Mouse (Mus musculus) adrenal gland, postnatal 14 days (tissue): ENCODE results near the gene Dnajb4. TPM values are rescaled to one million over a fixed set of nuclear protein-coding genes. Genes with fewer than 3 reads are reported as not detected.
A peak's percentile ranks its signal among the peaks of the same experiment; 100 is the strongest.

ENCODE experiments used
- DNase-seq: peaks from one replicate; pipeline ENCODE4 v3.0.0; 2021; ENCODE audit warnings: mixed read lengths
- total RNA-seq: library from RNA; stranded (reverse); gene quantifications from 2 replicates; pipeline ENCODE4 v1.2.3, GENCODE M21; 2021

Dnajb4 gene
- total RNA-seq, 1 experiment from 2014 or later = 45.2 TPM

DNA sequence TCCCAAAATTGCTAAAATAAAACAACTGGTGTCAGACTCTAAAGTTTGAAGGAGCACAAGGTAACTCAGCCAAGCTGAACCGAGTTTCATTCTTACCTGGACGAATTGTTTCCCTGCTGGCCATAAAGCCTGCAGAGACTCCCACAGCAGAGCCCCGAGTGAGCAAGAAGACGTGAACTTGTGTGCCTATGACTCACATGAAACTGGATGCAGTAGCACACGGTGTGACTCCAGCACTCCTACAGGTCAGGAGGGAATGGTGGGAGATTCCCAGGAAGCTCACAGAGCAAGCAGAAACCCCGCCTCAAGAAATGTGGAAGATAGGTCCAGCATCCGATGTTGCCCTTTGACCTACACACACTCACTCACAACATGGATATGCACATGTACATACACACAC is 38.2 kb downstream of the Dnajb4 start:
- no peak for DNase-seq

DNA sequence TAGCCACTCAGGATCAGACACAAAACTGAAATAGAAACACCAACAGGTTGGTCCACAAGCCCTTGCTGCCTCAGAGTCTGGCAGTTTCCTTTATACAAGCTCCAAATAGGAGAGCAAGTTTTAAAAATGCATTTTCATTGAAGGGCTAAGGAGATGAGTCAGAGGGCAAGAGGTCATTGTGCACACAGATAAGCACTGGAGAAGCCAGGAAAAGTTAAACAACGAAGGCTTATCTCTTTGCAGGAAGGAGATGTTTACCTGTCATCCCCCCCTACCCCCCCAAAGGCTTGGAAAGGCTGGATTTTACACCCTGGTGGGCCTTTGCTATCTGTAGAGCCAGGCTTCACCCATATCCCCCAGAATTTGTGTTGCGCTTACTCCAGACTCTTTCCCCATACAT is 38.9 kb downstream of the Dnajb4 start:
- no peak for DNase-seq

DNA sequence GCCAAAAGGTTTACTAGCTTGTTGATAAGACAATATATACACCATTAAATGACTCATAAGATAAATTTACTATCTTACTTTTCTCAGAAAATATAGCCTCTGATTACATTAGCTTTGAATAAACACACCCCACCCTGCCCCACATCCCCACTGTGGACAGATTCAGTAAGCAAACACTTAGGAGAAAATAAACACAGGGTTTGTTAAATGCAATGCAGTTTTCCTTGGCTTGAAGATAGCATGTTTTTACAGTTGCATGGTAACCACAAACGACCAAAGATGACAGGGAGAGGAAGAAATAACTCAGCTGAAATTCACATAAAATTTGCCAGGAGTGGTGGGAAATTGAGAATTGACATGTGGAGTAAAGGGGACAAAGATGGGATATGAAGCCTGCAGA is 39.7 kb downstream of the Dnajb4 start:
- no peak for DNase-seq

DNA sequence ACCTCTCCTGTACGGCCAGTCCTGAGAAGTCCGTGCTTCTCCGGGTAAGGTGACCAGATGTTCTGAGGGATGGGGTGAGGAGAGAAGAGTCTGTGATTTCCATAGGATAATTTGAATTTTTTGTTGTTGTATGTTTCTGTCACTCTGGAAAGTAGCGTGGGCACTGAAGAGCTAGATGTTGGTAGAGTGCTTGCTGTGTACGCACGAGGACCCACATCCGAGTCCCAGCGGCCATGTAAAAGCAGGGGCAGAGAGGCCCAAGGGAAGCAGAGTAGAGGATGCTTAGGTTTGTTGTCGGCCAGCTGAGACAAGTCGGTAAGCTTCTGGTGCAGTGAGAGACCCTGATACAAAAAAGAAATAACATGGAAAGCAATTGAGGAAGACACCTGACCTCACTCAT is 42.1 kb downstream of the Dnajb4 start:
- DNase-seq = no peak

DNA sequence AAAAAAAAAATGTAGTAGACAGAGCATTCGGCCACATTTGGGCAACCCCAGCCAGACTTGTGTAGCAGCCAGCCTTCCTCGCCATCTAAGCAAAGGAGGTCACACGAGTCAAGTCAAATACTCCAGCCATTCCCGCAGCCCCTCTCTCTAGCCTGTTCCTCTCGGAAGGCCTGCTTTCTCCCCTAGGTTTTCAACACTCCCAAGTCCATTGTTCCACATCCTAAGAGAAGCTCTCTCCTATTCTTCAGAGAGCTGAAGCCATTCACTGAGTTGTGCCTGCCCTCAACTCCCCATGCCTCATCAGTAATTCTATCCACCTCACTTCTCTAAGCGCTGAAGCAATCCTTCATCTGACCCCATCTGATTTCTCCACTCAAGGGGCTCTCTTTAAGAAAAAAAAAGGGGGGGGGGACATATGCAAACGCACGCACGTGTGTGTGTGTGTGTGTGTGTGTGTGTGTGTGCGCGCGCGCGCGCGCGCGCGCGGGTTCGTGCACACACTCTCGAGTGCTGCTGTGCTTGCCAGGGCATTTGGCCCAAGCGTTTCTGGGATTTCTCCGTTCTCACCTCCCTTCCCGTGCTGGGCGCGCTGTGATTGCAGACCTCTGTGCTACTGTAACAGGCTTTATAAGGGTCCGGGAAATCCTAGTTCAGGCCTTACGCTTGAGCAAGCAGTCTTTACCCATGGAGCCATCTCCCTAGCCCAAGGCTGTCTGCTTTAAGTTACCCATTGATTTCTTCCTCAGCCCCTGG is 43.2 kb downstream of the Dnajb4 start:
- no peak for DNase-seq

DNA sequence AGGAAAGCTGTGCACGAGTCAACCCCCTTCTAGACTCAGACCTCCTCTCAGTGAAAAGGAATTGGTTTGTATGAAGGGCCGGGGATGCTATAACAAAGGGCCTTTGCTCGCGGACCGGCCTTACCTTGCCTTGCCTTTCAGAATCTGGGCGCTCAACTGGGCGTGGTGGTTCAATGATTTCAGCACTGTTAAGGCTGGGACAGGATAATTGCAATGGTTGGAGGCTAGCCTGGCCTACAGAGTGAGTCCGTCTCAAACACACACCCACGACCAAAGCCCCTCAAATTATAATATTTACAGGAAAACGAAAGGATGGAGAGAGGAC is 44.0 kb downstream of the Dnajb4 start, which contains the start of gene Gipc2:
Gene Gipc2 (minus strand): TSS at position 132 of the 325 bp plus-strand sequence.
- no peak for DNase-seq

DNA sequence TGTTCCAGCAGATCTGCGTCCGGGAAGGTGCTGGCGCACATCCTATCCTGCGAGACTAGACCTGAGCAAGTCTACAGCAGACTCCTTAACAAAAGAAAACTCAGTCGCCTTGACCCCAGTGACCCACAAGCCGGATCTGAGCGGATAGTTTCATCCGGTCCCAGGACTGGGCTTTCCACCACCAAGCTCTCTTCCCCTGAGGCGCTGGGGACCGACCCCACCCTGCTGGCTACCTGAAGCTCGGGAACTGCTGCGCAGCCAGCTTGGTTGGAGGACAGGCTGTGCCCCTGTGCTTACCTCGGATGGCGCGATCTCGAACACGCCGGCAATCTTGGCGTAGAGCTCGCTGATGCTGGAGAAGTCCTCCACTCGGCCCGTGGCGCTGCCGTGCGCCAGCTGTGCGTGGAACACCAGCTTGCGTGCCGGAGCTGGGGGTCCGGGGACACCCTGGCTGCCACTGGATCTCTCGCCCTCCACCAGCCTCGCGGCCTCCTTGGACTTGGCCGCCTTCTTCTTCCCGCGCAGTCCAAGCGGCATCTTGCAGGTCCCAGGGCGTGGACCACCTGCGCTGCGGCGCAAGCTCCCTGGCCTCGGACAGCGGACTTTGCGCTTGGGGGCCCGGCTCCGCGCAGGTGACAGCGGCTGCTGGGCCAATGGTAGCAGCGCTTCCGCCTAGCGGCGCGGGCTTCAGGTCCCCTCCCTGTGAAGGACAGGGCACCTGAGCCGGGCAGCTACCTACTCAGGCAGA is 44.6 kb downstream of the Dnajb4 start:
- peak; percentile 69 for DNase-seq

DNA sequence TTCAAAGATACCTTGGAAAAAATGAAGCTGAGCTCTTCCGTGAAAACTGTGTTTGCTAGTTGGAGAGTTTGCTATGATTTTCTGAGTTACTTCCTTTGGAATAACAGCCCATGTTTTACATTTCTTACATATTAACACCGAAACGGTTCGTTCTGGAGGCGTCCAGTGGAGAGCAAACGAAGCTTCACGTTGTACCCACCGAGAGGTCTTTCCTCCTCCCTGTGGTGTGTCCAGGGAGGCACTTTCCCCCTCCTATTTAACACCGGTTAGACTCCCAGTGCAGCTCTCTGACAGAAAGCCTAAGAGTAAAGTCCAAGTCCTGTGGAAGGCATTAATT is 45.1 kb downstream of the Dnajb4 start:
- no peak for DNase-seq

DNA sequence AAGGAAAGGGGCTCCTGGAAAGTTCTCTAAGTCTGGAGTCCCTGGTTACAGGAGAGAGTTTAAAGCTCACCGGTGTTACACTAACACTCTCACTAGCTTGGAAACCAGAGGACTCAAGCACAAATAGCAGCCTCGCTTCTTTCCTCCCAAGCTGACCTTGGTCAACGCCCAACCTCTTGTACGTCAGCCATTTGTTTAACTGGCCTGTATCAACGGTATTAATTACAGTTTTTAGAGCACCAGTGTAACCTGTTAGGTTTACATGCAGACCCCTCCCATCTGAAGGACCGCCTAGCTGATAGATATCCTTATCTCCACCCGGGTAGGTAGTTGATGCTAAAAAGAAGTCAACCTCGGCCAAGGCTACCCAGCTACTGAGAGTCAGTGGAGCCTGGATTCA is 46.8 kb downstream of the Dnajb4 start:
- no peak for DNase-seq

DNA sequence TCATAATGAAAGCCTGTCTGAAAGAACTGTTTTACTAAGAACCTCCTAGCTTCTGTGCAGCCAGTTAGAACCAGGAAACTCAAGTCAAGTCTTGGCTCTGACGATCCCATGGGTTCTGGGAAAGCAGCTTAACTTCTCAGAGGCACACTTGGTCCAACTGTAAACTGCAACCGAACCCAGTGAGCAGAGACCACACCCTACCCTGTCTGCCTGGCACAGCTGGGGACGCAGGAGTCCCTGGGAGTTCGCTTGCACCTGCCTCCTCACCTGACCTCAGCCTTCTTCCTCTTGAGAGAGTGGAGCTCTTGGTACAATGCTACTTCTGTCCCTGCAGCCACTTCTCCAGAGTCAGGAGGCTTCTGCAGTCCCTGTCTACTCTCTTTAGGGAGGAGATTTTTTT is 49.5 kb downstream of the Dnajb4 start:
- no peak for DNase-seq

DNA sequence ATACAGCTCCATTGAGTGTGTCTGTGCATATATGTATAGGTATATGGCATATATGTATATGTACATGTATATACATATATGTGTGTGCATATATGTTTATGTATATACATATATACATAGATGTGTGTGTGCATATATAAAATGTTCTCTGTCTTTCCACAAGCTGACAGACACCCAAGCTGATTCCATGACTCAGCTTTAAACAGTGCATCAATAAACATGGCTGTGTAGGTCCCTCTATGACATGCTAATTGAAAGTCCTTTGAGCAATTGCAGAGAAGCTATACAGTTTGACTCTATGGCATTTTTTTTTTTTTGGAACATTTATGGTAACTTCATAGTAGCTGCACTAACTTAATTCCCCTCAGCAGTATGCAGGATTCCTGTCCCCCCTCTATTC is 50.8 kb downstream of the Dnajb4 start:
- DNase-seq = no peak

DNA sequence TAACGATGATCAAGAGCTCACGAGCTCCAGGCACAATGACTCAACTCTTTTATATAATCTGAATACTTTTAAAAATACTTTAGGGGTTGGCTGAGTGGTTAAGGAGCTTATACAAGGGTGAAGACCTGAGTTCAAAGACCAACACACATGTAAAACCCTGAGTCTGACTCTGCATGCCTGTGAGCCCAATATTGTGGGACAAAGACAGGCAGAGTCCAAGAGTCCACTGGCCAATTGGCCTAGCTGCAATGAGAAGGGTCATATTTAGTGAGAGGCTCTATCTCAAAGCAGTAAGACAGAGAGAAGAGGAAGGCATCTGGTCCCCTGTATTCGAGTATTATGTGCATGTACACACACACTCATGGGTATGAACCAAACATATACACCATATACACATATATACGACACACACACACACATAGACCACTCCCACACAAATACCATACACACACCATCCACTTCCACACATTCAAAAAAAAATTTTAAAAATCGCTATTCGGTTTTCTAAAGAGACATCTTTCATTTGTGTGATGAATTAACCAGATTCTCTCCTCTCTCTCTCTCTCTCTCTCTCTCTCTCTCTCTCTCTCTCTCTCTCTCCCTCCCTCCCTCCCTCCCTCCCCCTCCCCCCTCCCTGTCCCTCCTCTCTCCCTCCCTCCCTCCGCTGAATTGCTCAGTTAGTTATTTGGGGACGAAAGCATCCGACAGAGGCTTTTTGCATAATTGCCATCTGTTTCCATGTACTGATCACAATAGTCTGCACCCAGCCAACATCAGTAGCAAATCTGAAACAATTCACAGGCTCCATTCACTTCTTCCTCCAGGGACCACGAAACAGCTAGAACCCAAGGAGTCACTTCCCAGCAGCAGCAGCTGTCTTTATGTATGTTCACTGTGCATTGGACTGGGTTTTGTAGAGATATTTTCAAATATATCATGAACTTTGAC is 51.5 kb downstream of the Dnajb4 start:
- DNase-seq = no peak

DNA sequence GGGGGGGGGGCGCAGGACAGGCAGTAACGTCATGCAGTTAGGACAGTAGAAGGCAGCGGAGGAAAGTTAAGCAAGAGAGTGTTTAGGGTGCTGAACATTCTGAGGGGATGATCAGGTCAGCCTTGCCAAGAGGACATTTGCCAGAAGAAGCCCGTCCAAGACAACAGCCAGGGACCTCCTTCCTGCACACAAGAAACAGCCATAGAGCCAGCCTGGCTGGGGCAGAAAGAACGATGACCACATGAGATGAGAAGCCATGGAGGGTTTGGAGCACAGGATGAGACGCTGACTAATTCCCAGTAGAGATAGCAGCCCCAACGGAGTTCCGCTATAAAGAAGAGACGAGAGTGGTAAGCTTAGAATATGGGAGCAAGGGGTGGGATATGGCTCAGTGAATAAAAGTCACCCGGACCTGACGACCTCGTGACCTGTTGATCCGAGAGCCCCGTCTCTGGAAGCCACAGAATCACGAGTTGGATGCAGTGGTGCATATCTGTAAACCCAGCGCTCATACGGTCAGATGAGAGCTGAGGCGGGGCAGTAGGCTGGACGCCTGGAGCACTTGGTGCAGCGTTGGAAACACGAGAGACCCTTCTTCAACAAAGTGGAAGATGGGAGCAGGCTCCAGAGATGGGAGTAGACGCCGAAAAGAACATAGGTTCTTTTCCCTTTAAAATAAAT is 53.1 kb downstream of the Dnajb4 start:
- no peak for DNase-seq

DNA sequence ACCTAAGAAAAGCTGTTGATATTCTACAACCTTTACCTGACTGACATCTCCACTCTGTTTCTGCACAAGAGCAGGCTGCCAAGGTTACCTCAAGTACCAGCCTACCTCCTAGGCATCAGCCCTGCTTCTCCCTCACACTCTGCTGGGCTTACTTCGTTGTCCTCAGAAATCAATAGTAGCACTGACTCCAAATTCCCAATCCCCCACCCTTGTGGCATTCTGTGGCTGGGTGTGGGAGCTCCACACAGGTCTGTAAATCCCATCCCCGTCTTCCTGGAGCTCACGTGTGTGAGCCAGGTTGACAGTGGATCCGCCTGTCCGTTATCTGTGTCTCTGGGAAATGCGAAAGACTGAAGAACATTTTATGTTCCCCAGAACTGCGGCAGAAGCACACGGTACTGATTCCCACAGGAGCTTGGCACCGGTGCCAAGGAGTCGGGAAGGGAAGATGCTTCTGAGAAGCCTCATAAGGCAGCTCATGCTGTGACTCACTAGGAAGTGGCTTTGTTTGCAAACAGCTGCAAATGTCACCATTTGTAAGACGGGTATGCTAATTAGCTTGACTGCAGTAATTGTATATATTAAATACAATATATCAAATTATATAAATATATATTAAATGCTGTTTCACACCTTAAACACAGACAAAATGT is 54.7 kb downstream of the Dnajb4 start:
- no peak for DNase-seq

DNA sequence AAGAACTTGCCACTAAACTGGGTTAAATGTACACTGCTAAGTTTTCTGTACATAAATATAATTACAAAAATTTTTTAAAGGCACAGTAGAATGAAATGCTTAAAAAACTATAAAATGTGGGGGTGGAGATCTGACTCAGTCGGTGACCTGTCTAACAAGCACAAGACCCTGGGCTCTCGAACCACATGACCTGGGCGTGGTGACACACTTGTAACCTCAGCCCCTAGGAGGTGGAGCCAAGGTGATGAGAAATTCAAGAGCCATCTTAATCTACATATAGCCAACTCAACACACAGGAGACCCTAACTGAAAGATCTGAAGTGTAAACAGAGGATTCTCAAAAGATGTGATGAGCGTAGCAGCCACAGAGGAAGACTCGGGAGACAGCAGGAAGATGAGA is 56.0 kb downstream of the Dnajb4 start:
- no peak for DNase-seq

DNA sequence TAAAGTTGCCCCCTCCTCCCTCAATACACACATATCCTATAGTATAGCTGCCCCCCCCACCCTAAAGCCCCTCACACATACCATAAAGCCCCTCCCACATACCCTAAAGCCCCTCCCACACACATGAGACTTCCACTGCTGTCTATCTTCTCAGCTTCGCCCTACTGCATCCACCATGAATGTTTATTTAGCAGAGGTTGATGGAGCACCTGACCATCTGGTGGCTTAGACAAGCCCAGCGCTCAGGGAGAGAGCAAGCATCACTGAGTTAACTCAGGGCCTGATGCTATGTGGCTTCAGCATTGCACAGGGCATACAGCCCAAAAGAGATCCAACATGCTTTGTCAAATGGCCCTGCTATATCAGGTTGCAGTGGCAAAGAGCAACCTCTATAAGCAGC is 57.0 kb downstream of the Dnajb4 start:
- no peak for DNase-seq

DNA sequence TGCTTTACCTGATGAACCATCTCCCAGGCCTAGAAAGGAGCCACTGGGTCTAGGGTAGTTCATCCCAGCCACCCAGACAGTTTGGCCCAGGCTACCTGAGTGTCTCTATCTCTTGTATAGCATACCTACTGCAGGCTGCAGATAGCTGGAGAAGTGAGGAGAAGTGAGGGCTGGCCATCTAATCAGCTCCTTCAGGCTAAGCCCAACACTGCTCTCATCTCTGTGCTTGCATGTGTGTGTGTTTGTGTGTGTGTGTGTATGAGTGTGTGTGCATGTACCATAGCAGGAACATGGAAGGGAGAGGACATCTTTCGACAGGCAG is 57.7 kb downstream of the Dnajb4 start:
- DNase-seq = no peak

DNA sequence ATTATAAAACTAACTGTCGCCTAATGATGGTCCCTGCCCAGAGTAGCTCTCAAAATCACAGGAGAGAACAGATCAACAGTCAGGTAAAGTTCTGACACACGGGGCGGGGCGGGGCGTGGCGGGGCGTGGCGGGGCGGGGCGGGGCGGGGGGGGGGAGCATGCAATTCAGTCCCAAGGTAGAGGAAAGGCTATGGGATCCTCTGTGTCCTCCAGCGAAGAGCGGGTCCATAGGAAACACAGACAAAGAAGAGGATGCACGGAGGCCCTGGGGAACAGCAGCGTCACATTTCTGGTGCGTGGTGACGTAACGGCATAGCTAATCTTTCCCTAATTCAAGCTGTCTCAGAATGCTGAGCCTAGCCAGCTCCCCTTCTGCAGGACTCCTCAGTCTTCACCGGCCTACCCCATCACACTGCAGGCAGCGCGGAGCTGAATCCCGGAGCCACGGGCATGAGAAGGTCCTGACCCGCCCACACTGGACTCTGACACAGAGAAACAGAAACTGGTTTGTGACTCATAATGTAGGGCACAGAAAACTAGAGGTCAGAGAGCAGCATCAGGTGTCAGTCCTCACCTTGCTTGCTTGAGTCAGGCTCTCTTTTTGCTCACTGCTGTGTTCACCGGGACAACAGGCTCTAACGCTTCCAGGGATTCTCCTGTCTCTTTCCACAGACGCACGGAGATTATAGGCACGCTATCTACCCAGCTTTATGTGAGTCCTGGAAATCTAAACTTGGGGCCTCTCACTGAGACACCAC is 58.2 kb downstream of the Dnajb4 start:
- no peak for DNase-seq

DNA sequence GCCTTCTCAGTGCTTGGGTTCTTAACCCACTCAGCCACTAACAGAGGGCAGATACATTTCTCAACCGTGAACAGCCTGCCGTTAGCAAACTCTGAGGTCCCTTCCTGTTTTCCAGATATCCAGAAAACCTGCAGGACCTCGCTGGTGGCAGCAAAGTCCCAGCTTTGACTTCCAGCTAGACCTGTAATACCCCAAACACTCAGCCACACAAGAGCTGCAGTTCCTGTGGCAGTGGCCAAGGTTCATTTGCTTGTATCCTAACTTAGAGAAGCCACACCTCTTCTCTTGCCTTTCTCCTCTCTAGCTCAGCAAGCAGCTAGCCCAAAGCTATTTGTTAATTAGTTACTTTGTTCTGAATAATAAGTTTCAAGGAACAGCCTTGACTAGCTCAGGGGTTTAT is 60.2 kb downstream of the Dnajb4 start:
- no peak for DNase-seq

DNA sequence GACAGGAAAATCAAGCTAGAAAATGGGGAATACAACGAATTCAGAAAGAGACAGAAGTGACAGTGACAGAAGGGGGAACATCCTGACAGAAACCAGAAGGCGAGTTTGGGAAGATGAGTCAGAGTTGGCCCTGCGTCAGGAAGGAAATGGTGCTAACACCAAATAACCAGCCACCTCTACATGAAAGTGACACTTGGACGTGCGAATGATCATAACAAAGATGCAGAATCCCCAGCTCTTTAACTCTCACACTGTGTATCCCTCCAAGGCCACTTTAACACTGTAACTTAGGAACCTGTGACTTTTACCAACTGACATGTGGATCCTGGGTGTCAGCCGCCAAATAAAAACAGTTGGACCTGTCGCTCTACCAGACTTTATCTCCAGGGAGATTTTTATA is 60.7 kb downstream of the Dnajb4 start:
- DNase-seq = no peak

DNA sequence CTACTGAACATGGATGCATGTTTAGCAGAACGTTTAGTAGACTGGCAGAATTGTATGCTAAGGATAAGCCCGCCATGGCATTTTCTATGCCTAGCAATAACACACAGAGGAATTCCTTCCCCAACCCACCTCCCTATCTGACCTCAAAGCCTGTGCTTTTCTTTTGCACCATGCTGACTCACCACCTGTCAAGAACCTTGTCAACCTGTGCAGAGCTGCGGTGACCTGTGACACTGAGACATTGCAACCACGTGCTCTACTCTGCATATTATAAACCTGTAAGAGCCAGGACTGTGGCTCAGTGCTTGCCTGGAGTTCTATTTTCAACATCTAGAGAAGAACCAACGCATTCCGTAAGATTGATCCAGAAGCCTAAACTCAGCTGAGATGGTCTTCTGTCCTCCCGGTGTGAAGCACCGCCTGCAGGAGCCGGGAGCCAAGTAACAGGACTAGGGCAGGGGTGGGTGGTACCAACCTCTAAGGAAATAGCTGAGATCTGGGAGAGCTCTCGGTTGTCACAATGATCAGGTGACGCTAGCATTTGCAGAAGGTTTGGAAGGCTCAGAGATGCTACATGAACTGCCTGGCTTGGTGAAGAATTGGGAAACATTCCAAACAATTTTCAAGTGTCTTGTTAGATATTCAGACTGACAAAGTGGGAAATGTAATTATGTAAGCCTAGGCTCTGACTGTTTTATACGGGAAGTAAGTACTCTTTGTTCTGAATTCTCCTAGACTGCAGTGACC is 62.8 kb downstream of the Dnajb4 start:
- no peak for DNase-seq
